Mouse (Mus musculus): ENCODE data around the gene Zfp111. TPM values are rescaled to one million over a fixed set of nuclear protein-coding genes. Genes with fewer than 3 reads are reported as not detected.

Zfp111 gene
- polyA plus RNA-seq, 1 experiment: 4.2 TPM

DNA sequence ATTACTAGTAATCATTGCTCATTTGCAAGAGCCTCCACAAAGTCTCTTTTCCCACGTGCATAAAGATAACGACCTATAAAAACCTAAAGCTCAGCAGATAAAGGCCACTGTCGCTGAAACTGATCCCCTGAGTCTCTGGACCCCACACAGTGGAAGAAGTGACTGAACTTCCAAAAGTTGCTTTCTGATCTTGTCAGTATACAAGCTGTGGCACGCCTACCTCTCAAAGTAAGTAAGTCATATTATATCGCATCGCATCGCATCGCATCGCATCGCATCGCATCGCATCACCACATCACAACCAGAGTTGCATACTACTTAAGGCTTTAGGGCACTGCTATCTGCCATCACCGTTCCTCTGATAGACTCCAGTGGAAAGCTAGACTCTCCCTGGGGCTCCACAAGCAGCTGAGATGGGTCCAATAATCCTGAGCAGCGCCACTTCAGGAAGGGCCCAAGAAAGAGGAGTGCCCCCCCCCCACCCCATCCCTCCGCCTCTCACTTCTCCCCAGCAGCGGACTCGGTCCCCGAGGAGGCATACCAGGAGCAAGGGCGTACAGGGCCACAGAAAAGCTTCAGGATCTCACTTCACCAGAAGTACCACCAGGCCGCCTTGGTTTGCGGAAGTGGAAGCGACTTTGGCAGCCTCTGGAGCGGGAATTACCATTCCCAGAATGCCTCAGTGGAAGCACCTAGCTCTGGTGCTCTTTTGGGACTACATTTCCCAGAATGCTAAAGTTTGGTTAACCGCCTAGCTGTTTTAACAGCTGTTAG, 3.6 kb downstream of the Zfp111 start:
- Histone ChIP-seq H3K27ac (ENCODE audit: insufficient read depth, low read length) (no peak overlapping the region), H3K4me1 (ENCODE audit: control insufficient read depth, insufficient read depth, low read length) (no peaks in the 10 kb centered on the region), H3K4me3 (ENCODE audit: insufficient read depth, low read length) (peak overlapping the region; percentile 50)
- TF ChIP-seq POLR2A (IDR thresholded peaks at IDR 0.05; ENCODE audit: extremely low read depth, insufficient read depth, low read length): 0 out of 2 replicates have a peak, but pooled peaks have one; percentile 38
- TF ChIP-seq CTCF (IDR thresholded peaks at IDR 0.05; ENCODE audit: extremely low read depth, insufficient read depth, low read length): no peak

DNA sequence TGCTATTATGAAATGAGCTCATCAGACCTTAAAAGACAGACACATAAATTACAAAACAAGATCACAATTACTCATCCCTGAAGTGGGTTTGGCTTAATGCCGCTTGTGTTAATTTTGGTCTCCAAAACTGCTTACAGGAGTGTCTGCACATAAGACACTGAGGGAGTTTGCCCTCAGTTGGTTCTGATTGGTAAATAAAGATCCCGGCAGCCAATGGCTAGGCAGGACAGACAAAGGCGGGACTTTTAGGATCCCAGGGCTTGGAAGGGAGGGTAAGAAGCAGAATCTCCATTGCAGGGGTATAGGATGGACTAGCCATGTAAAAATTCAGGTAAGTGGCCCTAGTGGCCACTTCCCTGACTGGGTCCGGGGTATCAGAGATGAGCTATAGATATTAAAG, 14.3 kb downstream of the Zfp111 start:
- TF ChIP-seq CTCF (IDR thresholded peaks at IDR 0.05; ENCODE audit: extremely low read depth, insufficient read depth, low read length) (no peak), POLR2A (IDR thresholded peaks at IDR 0.05; ENCODE audit: extremely low read depth, insufficient read depth, low read length) (no peak)
- Histone ChIP-seq H3K4me1 (ENCODE audit: control insufficient read depth, insufficient read depth, low read length) (no peaks in the 10 kb centered on the region), H3K27ac (ENCODE audit: insufficient read depth, low read length) (no peak overlapping the region), H3K4me3 (ENCODE audit: insufficient read depth, low read length) (no peak overlapping the region)

DNA sequence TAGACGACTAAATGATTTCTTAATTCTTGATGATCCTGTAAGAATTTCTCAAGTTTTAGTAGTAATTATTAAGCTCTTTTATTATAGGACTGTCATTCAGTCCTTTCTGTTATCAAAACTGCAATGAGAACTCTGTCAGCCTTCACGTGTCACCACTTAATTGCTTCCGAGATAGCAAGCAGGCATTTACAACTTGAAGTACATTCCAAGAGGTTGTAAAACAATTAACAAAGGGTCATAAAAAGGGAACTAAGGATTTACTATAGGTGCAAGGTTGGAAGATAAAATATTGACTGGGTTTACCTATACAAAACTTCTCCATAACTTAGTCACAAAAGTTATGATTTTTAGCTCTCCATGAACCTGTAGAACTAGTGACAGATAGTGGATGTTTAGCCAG, 18.1 kb downstream of the Zfp111 start:
- no peak for TF ChIP-seq CTCF (IDR thresholded peaks at IDR 0.05; ENCODE audit: extremely low read depth, insufficient read depth, low read length)
- no peak for TF ChIP-seq POLR2A (IDR thresholded peaks at IDR 0.05; ENCODE audit: extremely low read depth, insufficient read depth, low read length)
- no peaks in the 10 kb centered on the region for H3K4me1 ChIP-seq (ENCODE audit: control insufficient read depth, insufficient read depth, low read length)
- no peak overlapping the region for H3K4me3 ChIP-seq (ENCODE audit: insufficient read depth, low read length)
- no peak overlapping the region for H3K27ac ChIP-seq (ENCODE audit: insufficient read depth, low read length)

DNA sequence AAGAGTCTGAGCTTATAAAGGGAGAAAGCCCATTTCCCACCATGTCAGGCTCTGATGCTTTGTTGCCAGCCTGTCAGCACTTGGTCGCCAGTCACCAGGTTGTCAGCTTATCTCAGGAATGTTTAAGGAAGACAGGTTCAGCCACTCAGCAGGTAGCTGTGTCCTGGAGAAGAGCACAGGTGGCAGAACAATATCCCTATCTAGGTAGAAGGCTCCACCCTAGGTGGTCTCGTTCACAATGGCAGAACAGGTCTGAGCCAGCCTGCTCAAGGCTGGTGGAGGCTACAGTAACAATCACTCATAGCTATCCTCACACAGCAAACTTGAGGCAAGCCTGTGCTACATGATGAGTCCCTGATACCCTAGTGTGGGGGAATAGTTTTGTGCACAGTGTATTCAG, 19.9 kb downstream of the Zfp111 start:
- no peak for TF ChIP-seq POLR2A (IDR thresholded peaks at IDR 0.05; ENCODE audit: extremely low read depth, insufficient read depth, low read length)
- TF ChIP-seq CTCF (IDR thresholded peaks at IDR 0.05; ENCODE audit: extremely low read depth, insufficient read depth, low read length): no peak
- H3K27ac ChIP-seq (ENCODE audit: insufficient read depth, low read length): no peak overlapping the region
- no peaks in the 10 kb centered on the region for H3K4me1 ChIP-seq (ENCODE audit: control insufficient read depth, insufficient read depth, low read length)

DNA sequence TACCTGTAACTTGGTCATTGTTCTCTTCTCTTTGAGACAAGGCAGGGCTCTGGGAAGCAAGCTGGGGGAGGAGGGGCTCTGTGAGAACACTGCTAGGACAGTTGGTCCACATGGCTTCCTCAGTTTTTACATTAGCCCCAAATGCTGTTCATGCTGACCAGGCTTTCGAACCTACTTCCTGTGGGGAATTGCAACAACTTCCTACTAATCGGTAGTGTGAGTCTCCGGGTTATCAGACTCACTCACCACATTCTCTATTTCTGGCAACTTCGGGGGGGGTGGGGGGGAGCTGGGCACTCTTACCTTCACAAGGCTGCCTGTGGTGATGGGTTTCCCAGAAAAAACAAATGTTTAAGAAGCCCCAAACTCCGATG, 21.7 kb downstream of the Zfp111 start:
- Histone ChIP-seq H3K4me3 (ENCODE audit: insufficient read depth, low read length) (no peak overlapping the region), H3K27ac (ENCODE audit: insufficient read depth, low read length) (no peak overlapping the region), H3K4me1 (ENCODE audit: control insufficient read depth, insufficient read depth, low read length) (no peaks in the 10 kb centered on the region)
- TF ChIP-seq CTCF (IDR thresholded peaks at IDR 0.05; ENCODE audit: extremely low read depth, insufficient read depth, low read length) (no peak), POLR2A (IDR thresholded peaks at IDR 0.05; ENCODE audit: extremely low read depth, insufficient read depth, low read length) (no peak)

More for the DNA sequence above, 19.9 kb downstream of the Zfp111 start:
- H3K4me3 ChIP-seq (ENCODE audit: insufficient read depth, low read length): no peak overlapping the region

DNA sequence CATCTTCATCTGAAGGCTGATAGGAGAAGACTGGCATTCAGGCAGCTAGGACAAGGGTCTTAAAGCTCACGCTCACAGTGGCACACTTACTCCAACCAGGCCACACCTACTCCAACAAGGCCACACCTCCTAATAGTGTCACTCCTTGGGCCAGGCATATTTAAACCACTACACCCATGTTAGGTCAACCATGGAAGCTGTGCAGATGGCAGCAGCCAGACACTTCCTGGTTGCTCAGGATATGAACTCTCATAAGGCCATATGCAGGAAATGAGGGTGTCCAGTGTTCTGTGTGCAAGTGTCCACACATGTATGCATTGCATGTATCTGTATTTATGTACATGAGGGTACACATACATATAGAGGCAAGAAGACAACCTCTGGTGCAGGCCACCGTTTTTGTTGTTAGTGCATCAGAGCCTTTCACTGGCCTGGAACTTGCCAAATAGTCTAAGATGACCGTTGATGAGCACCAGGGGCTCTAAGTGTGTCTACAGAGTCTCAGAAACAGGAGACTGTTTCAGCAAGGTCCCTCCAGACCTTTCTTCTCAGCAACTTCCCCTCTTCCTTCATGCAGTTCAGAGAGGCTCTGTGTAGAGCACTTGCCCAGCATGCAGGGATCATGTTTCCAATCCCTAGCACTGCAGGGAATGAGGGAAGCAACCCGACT, 22.2 kb downstream of the Zfp111 start:
- no peak overlapping the region for H3K4me3 ChIP-seq (ENCODE audit: insufficient read depth, low read length)
- H3K27ac ChIP-seq (ENCODE audit: insufficient read depth, low read length): no peak overlapping the region
- TF ChIP-seq POLR2A (IDR thresholded peaks at IDR 0.05; ENCODE audit: extremely low read depth, insufficient read depth, low read length) (no peak), CTCF (IDR thresholded peaks at IDR 0.05; ENCODE audit: extremely low read depth, insufficient read depth, low read length) (no peak)
- H3K4me1 ChIP-seq (ENCODE audit: control insufficient read depth, insufficient read depth, low read length): no peaks in the 10 kb centered on the region

DNA sequence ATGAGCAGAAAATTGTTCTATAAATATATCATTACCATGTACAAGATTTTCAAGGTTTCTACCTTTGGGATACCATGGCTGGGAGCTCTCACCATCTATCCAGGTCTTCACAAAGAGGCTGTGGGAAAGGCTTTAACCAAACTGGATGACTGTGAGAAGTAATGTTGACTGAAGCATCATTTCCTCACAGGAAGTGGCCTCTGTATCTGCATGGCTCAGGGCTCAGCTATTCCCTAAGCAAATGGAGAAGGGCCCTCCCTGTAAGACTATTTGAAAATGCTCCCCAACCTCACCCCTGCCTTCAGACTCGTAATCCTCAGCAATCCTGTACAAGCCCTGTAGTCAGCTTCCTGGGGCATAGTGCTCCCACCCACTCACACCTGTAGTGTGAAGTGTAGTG, 23.6 kb downstream of the Zfp111 start:
- Histone ChIP-seq H3K4me1 (ENCODE audit: control insufficient read depth, insufficient read depth, low read length) (no peaks in the 10 kb centered on the region), H3K27ac (ENCODE audit: insufficient read depth, low read length) (no peak overlapping the region), H3K4me3 (ENCODE audit: insufficient read depth, low read length) (no peak overlapping the region)
- no peak for TF ChIP-seq CTCF (IDR thresholded peaks at IDR 0.05; ENCODE audit: extremely low read depth, insufficient read depth, low read length)
- no peak for TF ChIP-seq POLR2A (IDR thresholded peaks at IDR 0.05; ENCODE audit: extremely low read depth, insufficient read depth, low read length)

DNA sequence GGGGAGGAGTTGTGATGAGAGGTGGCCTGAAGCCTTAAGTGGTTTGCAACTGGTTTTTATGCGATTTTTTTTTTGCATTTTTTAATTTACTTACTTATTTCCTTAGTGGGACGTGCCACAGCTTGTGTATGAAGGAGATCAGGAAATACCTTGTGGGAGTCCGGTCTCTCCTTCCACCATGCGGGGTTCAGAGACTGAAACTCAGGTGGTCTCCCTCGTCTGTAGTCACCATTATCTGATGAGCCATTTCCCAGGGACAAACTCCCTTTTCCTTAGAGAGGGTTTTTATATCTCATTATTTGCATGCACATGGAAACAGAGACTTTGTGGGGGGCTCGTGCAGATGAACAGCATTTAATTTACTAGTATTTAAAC, 35.9 kb downstream of the Zfp111 start:
- H3K27ac ChIP-seq (ENCODE audit: insufficient read depth, low read length): no peak overlapping the region
- no peak for TF ChIP-seq POLR2A (IDR thresholded peaks at IDR 0.05; ENCODE audit: extremely low read depth, insufficient read depth, low read length)
- TF ChIP-seq CTCF (IDR thresholded peaks at IDR 0.05; ENCODE audit: extremely low read depth, insufficient read depth, low read length): no peak

DNA sequence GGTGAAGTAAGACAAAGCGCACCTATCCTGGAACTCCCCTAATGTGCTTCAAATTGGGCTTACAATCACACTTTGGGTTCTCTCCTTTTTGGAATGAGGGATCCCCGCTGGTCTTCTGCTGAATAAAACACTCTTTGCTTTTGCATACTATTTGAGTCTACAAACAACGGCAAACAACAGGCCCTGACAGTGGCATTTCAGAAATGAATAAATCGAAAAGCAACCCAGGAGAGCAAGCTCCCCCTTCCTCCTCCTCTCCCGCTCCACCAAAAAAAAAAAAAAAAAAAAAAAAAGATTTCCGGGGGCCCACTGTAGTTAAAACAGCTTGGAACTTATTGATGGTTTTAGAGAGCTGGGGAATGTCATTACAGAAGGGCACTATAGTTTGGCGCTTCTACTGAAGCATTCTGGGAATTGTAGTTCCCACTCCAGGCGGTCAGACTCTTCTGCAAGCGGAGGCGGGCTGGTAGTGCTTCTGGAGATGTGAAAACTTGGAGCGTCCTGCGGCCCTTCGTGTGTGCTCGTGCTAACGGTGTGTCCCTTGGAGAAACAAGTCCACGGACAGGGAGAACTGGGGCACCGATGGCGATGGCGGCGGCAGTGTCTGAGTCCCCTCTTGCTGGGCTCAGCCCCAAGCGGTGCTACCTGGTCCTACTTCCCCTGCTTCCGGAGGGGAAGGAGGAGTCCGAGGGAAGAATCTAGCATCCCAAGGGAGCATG, 36.5 kb downstream of the Zfp111 start, which contains the start of gene Zfp114:
Gene Zfp114, plus strand, starts transcription at position 443 of the 719 bp plus-strand sequence.
- H3K4me1 ChIP-seq (ENCODE audit: control insufficient read depth, insufficient read depth, low read length): no peaks in the 10 kb centered on the region
- TF ChIP-seq POLR2A (IDR thresholded peaks at IDR 0.05; ENCODE audit: extremely low read depth, insufficient read depth, low read length): peak; percentile 55
- TF ChIP-seq CTCF (IDR thresholded peaks at IDR 0.05; ENCODE audit: extremely low read depth, insufficient read depth, low read length): no peak
- 0 out of 2 replicates have a peak within 1 kb of the TSS, but pooled peaks have one; percentile 66 for H3K27ac ChIP-seq (ENCODE audit: insufficient read depth, low read length)
- H3K4me3 ChIP-seq (ENCODE audit: insufficient read depth, low read length): peak within 1 kb of the TSS; percentile 67

More for the DNA sequence above, 35.9 kb downstream of the Zfp111 start:
- Histone ChIP-seq H3K4me1 (ENCODE audit: control insufficient read depth, insufficient read depth, low read length) (no peaks in the 10 kb centered on the region), H3K4me3 (ENCODE audit: insufficient read depth, low read length) (peak overlapping the region; percentile 67)

Measured in cortical plate, adult 2 months (tissue).